Mouse (Mus musculus) cerebellum, postnatal 25 days (tissue): ENCODE measurements around the gene Mrrf.

ENCODE experiments used
- DNase-seq, 2 experiments: peaks; one replicate each; pipeline ENCODE4 v3.0.0; 2021; ENCODE audit warnings: mixed read lengths in 2 of 2

The Mrrf gene

DNA sequence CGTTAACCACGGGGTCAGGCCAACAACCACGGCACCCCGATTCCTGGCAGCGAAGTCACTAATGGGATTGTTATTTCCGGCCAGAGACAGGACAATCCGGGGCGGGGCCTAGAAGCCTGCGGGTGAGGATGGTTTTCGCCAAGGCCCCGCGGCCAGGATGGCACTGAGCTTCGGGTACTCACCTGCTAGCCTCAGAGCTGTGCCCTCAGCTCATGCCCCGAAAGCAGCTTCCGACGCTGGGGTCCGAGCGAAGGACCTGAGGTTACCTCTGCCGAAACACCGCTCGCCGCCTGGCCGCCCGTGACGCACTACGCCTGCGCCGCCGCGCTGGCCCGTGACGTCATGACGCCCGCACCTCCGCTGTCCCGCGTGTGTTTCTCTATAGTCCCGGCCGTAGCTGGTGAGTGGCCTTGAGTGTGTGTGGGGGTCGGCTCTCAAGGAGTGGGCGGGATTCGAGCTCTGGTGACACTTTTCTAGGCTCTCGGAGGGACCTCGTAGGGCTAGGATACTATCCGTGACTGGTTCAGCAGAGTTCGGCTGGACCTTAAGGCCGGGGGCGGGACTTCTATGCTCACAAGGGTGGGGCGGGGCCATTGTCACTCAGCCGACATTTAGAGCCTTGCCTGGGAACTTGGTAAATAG is at the start of gene Mrrf, which contains the start of gene Rbm18:
Gene Mrrf, plus strand, starts transcription at position 90 of the 642 bp plus-strand sequence.
Gene Rbm18, minus strand, starts transcription at position 474 of the 642 bp plus-strand sequence.
- DNase-seq, result peak; percentile 96 to 97

- no peak for DNase-seq
Measured at GRCm38 (mm10) chr2:36089190-36089589, 47.0 kb upstream of the Mrrf start.

DNA sequence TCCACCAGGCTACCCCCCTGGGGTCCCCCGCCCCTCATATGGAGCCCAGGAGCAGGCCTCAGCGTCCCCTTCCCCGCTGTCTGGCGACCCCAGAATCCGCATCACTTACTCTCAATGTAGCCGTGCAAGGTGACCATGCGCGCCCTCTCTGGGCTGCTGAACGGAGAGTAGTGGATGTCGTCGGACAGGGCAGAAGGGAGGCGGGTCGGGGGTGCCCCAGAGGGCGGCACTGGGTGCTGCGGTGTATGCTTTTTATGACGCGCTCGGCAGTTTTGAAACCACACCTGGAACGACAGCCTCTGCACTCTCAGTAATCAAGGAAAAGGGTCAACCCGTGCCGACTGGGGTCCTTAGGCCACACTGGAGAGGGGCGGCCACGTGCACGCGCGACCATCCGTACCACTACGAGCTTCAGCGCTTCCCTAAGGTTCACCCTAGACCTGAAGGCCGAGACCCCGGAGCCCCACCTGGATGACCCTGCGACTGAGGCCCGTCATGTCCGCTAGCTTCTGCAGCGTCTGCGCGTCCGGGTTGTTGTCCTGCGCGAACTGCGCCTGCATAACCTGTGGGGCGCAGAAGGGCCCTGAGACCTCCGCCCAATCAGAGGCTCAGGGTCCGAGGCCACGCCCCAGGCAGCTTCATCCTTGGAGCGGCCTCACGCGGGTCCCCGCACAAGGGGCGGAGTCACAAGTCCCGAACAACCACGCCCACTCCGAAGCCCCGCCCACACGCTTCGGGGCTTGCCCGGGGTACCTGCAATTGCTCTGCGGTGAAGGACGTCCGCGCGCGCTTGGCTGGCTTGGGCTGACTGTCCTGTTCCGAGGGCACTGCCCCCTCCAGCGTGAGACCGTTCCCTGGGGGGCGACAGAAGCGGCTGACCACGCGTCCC is 45.1 kb upstream of the Mrrf start:
- peak in 1 of 2 experiments; percentile 48 for DNase-seq

- DNase-seq, result no peak
Measured at GRCm38 (mm10) chr2:36092748-36093147, 43.4 kb upstream of the Mrrf start.

- DNase-seq, result no peak
Measured at GRCm38 (mm10) chr2:36093301-36093700, 42.9 kb upstream of the Mrrf start.

DNA sequence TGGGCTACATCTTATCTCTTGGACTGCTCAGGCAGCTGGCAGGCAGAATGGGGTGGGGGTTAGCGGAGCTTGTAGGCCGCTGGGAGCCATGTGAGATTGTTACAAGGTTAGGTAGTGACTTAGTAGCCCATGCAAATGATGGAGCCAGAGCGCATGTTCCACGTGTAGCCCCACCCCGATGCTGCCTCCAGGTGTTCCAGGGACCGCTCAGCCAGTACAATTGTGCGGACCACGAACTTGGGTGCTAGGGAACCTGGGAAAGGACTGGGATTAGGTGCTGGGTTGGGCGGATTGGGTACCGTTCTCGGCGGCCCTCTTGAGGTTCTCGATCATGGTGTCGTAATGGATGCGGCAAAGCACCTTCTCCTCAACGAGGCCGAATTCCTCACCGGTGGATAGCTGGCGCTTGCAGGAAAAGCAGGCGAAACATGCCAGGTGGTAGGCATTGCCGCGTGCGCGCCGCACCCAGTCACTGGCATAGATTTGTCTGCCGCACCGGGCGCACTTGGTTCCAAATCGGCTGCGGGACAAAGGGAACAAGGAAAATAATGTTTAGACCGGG is 42.2 kb upstream of the Mrrf start:
- no peak for DNase-seq

DNA sequence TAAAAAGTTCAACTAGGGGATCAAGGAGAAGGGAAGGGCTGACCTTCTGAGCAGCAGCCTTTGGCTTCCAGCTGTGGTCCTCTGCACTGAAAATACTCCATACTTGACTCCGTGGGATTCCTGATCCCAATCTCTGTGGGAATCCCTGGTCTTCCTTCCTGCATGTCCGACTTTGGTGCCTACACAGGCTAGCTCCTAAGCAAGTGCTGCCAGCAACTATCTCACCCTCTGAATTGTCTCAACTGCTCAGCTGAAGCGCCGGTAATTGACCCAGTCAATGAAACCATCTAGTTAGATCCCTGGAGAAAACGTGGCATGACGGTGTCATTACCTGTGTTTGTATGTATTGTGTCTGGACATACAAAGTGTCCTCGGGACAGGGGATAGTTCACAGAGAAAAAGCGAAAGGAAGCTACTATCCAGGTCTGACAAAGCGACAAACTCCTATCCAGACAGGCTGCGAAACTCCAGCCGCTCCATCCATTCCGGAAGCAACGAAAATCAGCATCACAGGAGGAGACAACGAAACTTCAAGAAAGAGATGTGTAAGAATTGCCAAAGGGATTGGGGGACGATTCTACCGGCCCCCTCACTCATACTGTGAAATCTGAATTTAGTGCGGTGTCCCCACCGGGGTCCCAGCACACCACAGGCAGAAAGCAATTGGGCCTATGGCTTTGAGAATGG is 38.9 kb upstream of the Mrrf start:
- DNase-seq, result no peak

GRCm38 (mm10) chr2:36098021-36098420 is 38.2 kb upstream of the Mrrf start:
- no peak for DNase-seq

GRCm38 (mm10) chr2:36099739-36100138 is 36.5 kb upstream of the Mrrf start:
- no peak for DNase-seq

DNA sequence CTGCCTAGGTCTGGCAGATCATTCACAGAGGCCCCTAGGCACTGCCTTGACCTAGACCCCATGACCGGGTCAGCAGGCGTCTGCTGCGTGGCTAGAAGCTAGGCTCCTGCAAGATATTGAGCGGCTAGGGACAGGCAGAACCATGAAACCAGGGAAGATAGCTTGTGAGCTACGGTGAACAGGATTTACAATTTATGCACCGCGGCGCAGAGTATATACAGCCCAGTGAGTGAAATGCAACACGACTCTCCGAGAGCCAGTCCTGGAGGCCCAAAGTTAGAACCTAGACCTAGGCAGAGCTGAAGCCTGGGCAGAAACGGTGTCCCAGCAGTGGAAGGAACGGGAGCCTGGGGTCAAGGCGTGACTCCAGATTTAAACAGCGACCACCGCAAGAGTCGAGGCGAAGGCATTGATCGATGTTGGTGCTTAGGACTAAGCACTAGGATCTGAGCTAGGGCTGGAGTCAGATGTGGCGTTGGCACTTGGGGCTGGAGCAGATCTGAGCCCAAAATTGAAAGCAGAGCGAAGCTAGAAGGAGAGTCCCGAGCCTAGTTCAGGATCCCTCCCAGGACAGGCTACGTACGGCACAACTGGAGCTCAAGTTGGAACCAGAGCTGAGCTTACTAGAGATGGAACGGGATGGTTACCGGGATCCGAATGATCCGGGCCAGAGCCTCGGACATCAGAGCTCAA is 34.2 kb upstream of the Mrrf start:
- no peak for DNase-seq

DNA sequence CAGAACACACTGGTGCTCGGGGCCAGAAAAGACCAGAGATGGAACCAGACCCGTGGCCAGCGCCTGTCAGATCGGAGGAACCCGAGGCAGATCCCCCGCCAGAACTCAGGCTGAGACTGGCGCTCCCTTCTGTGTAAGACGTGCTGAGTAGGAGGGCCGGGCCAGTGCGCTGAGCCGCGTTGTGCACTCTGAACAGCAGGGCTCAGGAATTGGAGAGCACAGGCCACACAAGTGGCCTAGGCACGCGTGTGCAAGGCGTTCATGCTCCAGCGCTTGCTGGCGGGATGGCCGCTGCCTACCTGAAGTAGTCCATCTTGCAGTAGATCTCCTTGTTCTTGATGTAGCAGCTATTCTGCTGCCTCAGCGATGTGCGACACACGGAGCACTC is 33.6 kb upstream of the Mrrf start:
- no peak for DNase-seq

DNA sequence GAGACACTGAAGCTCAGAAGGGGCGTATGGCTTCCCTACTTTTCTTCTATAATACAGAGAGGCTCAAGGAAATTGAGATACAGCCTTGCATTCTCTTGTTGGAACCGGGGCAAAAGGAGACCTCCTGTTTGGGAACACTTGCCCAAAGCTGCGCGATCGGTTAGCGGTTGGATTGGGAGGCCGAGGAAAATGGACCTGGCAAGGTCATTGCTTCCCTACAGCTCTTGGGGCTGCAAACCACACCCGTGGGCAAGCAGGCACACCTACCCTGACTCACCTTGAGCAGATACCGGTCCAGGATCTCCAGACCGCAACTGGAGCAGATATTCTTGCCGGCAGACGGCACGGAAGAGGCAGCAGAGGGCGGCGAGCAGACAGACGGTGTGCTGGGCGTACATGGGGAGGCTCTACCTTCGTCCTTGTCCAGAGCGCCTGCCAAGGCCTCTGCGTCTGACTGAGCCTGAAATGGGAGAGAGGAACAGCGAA is 33.1 kb upstream of the Mrrf start:
- DNase-seq, result no peak

DNA sequence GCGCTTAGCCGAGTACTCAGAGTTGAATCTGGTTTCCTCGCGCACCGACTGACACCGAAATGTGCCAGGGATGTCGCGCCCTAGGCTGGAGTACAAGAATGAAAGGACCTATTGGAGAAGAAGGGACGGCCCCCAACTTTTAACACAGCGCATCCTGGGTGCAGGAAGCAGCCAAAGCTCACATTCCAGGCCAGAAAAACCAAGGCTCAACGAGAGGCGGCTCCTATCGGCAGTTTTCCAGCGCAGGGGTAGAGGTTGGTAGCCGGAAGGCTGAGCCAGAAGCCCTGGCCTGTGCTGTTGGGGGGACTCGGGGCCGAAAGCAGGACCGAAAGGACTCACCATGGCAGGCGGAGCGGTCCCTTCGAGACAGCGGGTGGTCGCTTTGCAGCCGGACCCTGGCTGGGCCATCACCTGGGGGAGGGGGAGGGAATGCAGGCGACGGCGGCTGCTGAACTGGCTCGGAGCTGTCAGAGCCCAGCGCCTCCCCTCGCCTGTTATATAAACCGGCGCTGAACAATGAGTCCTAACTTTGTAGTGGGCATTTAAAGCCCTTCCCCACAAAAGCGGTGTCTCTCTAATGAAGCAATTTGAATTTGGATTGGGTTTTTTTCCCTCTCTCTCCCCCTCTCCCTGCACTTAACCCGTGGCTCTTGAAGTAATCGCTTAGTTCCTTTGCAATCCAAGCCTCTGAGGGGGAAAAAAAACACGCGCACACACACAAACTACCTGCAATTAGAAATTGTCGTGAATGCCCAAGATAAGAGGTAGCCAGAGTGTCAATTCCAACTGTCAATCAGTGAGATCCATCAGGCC is 32.4 kb upstream of the Mrrf start:
- peak in 1 of 2 experiments; percentile 32 for DNase-seq

GRCm38 (mm10) chr2:36104436-36104955 is 31.7 kb upstream of the Mrrf start:
- no peak for DNase-seq

DNA sequence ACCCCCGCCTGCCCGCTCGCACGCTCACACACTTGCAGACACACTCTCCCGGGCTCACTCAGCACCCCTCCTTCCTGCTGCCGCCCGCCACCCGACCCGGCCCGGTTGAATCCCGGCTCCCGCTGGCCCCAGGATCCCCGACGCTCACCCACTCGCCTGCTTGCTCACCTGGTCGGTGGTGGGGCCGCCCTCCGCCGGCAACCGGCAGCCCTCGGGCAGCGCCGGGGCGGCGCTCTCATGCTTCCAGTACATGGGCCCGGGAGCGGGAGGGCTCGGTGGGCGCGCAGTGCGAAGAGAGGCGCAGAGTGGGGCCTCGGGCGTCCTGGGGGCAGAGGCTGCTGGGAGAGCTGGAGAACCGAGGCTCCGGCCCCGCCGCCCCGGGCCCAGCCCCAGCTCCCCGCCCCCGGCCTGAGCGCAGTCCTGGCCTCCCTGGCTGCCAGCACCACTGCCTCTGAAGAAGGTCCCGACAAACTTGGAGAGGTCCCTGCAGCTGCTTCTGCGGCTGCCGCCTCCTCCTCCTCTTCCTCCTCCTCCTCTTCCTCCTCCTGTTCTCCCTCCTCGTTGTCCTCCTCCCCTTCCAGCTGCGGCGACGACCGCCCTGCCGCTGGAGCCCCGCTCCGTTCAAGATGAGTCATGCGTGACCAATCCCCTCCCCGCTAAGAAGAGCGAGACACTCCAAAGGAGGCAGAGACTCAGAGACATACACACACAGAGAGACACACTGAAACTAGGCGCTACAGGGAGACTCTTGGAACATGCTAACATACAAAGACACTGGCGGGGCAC is 31.0 kb upstream of the Mrrf start, which contains the start of gene Lhx6:
Gene Lhx6, minus strand, starts transcription at position 453 of the 786 bp plus-strand sequence.
- DNase-seq, result no peak

DNA sequence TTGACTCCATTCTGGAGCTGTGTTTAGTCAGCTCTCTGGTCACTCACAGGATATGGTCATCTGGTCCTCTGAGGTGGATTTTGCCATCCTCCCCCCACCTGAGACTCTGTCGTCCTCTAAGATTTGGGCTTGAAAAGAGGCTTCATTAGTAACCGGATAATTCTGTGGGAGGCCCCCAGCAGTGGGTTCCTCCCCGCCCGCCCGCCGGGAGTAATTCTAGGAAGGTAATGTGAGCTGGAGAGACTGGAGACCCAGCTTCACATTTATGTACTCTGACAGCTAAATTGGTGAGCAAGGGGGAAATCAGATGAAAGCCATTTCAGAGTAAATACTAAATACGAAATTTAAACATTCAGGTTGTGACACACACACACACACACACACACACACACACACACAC is 27.6 kb upstream of the Mrrf start:
- no peak for DNase-seq

DNA sequence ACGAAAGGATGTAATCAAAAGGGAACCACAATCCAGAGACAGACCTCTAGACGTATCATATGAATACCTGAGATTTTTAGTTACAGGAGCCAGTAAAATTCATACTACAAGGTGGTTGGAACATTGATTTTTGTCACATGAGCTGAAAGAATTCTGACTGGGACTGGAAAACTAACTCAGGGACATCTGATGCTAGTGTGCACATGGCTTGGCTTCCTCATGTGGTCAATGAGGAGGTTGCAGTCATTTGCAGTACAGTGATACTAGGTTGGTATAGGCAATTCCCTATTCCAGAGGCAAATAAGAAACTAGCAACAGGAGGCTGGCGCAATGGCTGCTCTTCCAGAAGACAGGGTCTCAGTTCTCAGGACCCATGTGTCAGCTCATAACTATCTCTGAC is 23.6 kb upstream of the Mrrf start:
- no peak for DNase-seq

GRCm38 (mm10) chr2:36126795-36127429 is 9.3 kb upstream of the Mrrf start:
- no peak for DNase-seq

- no peak for DNase-seq
Measured at GRCm38 (mm10) chr2:36127973-36128372, 8.2 kb upstream of the Mrrf start.

DNA sequence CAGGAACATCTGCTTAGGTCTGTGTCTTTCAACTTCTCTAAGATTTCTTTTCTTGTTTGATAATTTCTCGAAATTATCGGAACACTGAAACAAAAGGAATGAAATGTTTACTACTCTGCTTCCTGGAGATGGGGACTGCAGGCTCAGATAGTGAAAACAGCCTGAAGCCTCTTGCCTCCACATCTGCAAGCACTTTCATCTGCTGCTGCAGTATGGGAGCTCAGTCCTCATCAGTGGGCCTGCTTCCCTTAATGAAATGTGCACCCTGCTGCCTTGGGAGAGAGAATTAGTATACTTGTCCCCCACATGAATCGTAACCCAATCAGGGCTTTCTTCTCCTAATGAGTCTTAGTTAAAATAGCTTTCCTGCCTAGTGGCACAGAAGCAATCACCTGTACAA is 7.1 kb upstream of the Mrrf start:
- DNase-seq, result no peak
